Mouse (Mus musculus): ENCODE results near the gene Gm14137.

DNA sequence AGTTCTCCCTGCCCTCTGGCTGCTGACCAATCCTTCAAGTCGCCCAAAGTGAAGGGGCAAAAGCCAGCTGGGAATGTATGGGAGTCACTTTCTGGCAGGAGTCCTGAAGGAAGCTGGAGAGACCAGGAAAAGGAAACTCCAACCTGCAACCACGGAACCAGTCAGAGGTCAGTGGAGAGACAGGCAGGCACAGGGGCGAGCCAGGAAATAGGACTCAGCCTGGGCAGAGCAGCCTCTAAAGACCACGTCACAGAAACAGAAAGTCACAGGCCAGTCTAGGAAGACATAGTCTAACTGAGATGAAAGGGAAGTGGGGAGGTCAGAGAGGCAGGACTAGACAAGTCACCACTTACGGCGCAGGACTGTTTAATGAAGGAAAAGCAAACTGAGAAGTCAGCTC lies 1.3 kb downstream of the Gm14137 start:
- TF ChIP-seq CTCF (IDR thresholded peaks at IDR 0.05; ENCODE audit: insufficient read depth, low read length) (no peak), POLR2A (IDR thresholded peaks at IDR 0.05; ENCODE audit: borderline replicate concordance, extremely low read depth, low read depth, low read length) (no peak)

All from lung, adult 2 months (tissue).